Mouse (Mus musculus) C2C12 (cell line): ENCODE measurements around the gene Ugt1a9. TPM values are rescaled to one million over a fixed set of nuclear protein-coding genes. Genes with fewer than 3 reads are reported as not detected.

ENCODE experiments used
- H3K27me3 ChIP-seq: one replicate; pipeline ENCODE4 v1.6.1; 2011; ENCODE audit not compliant: control insufficient read depth, insufficient read depth, insufficient read length
- H3K36me3 ChIP-seq: one replicate; pipeline ENCODE4 v1.6.1; 2011; ENCODE audit not compliant: control insufficient read depth, insufficient read depth
- H3K4me3 ChIP-seq: one replicate; pipeline ENCODE4 v1.5.1; 2011; ENCODE audit warnings: mild to moderate bottlenecking, control low read depth; ENCODE audit not compliant: poor library complexity, insufficient read depth, severe bottlenecking
- H3K79me2 ChIP-seq: one replicate; pipeline ENCODE4 v1.6.1; 2011; ENCODE audit not compliant: control insufficient read depth, insufficient read depth
- H3K79me3 ChIP-seq: one replicate; pipeline ENCODE4 v1.6.1; 2011; ENCODE audit warnings: low read depth, control low read depth
- H3ac ChIP-seq: one replicate; pipeline ENCODE3; 2011; ENCODE audit warnings: low read depth; ENCODE audit not compliant: control insufficient read depth, insufficient read length
- CEBPB ChIP-seq: IDR thresholded peaks from one replicate; pipeline ENCODE4 v1.6.1; 2011; ENCODE audit warnings: low read depth, mild to moderate bottlenecking, control low read depth, moderate library complexity
- CTCF ChIP-seq: IDR thresholded peaks from one replicate; pipeline ENCODE4 v1.5.1; 2011; ENCODE audit not compliant: control insufficient read depth, insufficient read depth, insufficient read length
- FOSL1 ChIP-seq: IDR thresholded peaks from one replicate; pipeline ENCODE4 v1.8.0; 2011; ENCODE audit warnings: mild to moderate bottlenecking, low read length; ENCODE audit not compliant: poor library complexity, insufficient read depth, severe bottlenecking
- MAX ChIP-seq: IDR thresholded peaks from one replicate; pipeline ENCODE4 v1.6.1; 2011; ENCODE audit warnings: mild to moderate bottlenecking, control low read depth
- MYOD1 ChIP-seq: IDR thresholded peaks from one replicate; pipeline ENCODE4 v1.6.1; 2011; ENCODE audit warnings: low read depth; ENCODE audit not compliant: control insufficient read depth, insufficient read length
- MYOG ChIP-seq: IDR thresholded peaks from one replicate; pipeline ENCODE4 v1.6.1; 2011; ENCODE audit not compliant: control insufficient read depth, insufficient read length; ENCODE audit errors: extremely low read depth
- USF1 ChIP-seq: IDR thresholded peaks from one replicate; pipeline ENCODE4 v1.6.1; 2011; ENCODE audit warnings: low read depth, mild to moderate bottlenecking, control low read depth, moderate library complexity
- polyA plus RNA-seq: library from polyadenylated mRNA; unstranded; fragments of >200 nt; fragmentation: generic; extraction: Trizol; gene quantifications from one replicate; pipeline ENCODE4 v1.2.1, GENCODE M21; 2012; ENCODE audit warnings: missing spikeins

Gene Ugt1a9
- polyA plus RNA-seq, 1 experiment: not detected

DNA sequence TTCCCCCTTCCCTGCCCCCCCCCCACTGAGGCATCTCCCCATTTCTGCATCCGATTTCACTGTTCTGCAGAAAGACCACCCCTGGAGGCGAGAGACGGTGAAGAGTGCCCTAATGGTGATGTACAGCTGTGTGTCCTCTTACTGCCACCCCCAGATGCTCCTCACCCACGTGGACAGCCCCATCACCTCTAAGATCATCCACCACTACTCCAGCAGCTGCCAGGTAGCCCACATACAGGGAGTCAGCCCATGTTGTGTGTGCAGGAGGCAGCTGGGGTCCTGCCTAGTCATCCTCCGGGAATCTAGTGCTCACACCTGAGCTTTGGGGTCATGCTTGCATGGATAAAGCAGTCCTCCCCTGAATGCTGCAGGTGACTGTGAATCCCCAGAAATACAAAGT is 173.3 kb downstream of the Ugt1a9 start:
- no peak for TF ChIP-seq MAX
- no peak for TF ChIP-seq MYOD1
- TF ChIP-seq CTCF: no peak
- no peak for TF ChIP-seq MYOG
- TF ChIP-seq FOSL1: no peak
- no peak for TF ChIP-seq USF1
- no peak for TF ChIP-seq CEBPB
- Histone ChIP-seq H3K79me2 (no peaks in the 10 kb centered on the region), H3ac (no peak overlapping the region), H3K79me3 (no peaks in the 10 kb centered on the region), H3K27me3 (peaks cover 20% of the 10 kb centered on the region), H3K4me3 (no peak overlapping the region), H3K36me3 (no peaks in the 10 kb centered on the region)

DNA sequence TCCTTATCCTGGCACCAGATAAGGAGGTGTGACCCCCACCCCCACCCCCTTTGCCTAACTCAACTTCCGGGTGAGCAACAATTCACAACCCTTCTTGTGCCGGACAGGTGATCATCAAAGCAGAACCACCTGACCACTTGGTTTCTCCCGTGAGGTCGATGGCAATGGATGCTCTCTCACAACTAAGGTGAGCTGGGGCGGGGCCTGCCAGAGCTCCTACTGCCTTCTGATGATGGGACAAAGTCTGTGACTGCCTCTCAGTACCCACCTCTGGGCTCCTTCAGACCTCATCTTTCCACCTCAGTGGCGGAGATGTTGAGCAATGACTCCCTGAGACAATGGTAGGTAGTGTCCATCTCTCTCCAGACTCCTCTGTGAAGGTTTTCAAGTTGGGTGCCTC is 175.3 kb downstream of the Ugt1a9 start:
- Histone ChIP-seq H3K79me2 (no peaks in the 10 kb centered on the region), H3K4me3 (no peak overlapping the region), H3K36me3 (no peaks in the 10 kb centered on the region), H3K79me3 (no peaks in the 10 kb centered on the region), H3ac (no peak overlapping the region), H3K27me3 (peaks cover 26% of the 10 kb centered on the region)
- TF ChIP-seq FOSL1: no peak
- TF ChIP-seq CTCF: no peak
- TF ChIP-seq CEBPB: no peak
- no peak for TF ChIP-seq USF1
- no peak for TF ChIP-seq MAX
- no peak for TF ChIP-seq MYOG
- no peak for TF ChIP-seq MYOD1

DNA sequence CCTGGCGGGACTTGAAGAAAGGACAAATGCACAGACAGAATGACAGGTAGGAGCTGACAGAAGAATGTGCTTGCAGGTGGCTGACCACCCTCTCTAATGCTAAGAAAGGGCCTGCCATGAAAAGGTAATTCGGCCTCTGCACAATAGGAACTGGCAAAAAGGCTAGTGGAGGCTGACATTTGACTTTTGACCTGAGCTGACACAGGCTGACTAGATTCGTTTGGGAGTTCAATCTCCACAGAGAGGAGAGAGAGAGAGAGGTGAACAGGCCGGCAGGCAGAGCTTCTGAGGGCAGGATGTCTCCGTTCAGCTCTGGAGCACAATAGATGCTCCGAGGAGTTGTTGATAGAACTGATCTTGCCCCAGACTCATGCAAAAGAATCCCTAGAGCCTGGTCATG is 175.8 kb downstream of the Ugt1a9 start:
- peaks cover 26% of the 10 kb centered on the region for H3K27me3 ChIP-seq
- TF ChIP-seq MYOG (no peak), USF1 (no peak), FOSL1 (no peak), CTCF (no peak), MYOD1 (no peak)
- no peaks in the 10 kb centered on the region for H3K79me3 ChIP-seq
- no peak overlapping the region for H3K4me3 ChIP-seq
- no peaks in the 10 kb centered on the region for H3K36me3 ChIP-seq
- no peaks in the 10 kb centered on the region for H3K79me2 ChIP-seq
- H3ac ChIP-seq: no peak overlapping the region

DNA sequence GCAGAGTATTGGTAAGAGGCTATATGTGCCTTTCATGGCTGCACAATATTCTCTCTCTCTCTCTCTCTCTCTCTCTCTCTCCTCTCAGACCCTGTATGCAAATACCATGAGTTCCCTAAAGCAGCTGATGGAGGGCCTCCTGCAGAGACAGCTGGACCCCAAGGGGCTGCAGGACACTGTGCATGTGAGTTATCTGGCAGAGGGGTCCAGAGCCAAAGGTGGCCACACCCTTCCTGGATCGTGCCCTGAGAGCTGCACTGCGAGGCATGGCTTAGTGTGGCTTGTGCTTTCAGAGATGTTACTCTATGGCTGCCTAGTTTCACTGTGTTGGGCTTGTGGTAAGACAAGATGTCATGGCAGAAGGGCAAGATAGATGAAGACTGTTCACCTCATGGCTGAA is 177.1 kb downstream of the Ugt1a9 start:
- TF ChIP-seq FOSL1 (no peak), USF1 (no peak), MYOD1 (no peak), CTCF (no peak), MAX (no peak), CEBPB (no peak), MYOG (no peak)
- H3ac ChIP-seq: no peak overlapping the region
- H3K4me3 ChIP-seq: no peak overlapping the region

DNA sequence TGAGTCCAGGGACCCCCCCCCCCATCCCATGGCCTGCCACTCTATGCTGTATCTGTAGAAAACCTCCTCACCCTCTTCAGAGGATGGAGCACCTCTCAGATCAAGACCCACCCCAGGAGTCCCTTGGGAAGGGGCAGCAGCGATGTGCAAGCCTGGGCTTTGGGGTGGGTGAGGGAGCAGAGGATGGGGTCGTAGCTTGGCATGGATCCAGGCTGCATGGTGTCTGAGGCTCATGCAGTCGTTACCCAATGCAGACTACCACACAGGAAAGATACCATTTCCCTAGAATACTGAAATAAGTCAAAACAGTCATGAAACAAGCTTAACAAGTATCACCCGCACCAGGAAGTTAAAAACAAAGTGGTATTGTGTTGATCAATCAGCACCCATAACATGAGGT is 178.1 kb downstream of the Ugt1a9 start:
- no peaks in the 10 kb centered on the region for H3K36me3 ChIP-seq
- no peak overlapping the region for H3K4me3 ChIP-seq
- no peaks in the 10 kb centered on the region for H3K79me3 ChIP-seq
- H3ac ChIP-seq: no peak overlapping the region
- H3K79me2 ChIP-seq: no peaks in the 10 kb centered on the region
- H3K27me3 ChIP-seq: peaks cover 21% of the 10 kb centered on the region
- TF ChIP-seq FOSL1 (no peak), MYOG (no peak), MAX (no peak), CTCF (no peak), CEBPB (no peak), USF1 (no peak), MYOD1 (no peak)

More for the DNA sequence above, 177.1 kb downstream of the Ugt1a9 start:
- H3K36me3 ChIP-seq: no peaks in the 10 kb centered on the region
- peaks cover 27% of the 10 kb centered on the region for H3K27me3 ChIP-seq
- H3K79me2 ChIP-seq: no peaks in the 10 kb centered on the region
- no peaks in the 10 kb centered on the region for H3K79me3 ChIP-seq

DNA sequence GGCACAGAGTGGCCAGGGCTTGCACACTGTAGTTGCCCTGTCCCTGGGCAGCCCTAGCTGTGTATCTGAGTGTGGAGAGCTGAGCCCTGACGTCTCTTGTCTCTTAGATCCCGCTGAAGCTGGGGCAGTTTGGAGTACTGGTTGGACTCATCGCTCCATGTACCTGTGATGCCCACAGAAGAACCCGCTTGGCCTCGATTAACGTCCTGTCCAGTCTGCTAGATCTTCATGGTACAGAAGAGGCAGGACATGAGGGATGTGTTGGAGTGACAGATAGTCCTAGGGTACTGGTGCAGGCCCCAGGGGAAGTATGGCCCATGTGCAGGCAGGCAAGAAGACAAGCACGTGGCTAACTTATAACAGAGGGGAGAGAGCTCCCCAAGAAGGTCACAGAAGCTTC is 179.0 kb downstream of the Ugt1a9 start:
- Histone ChIP-seq H3K79me3 (no peaks in the 10 kb centered on the region), H3K27me3 (peaks cover 17% of the 10 kb centered on the region), H3K4me3 (no peak overlapping the region), H3K79me2 (no peaks in the 10 kb centered on the region), H3K36me3 (no peaks in the 10 kb centered on the region), H3ac (no peak overlapping the region)
- TF ChIP-seq CTCF: no peak
- no peak for TF ChIP-seq FOSL1
- no peak for TF ChIP-seq CEBPB
- no peak for TF ChIP-seq MYOD1
- TF ChIP-seq MAX: no peak
- TF ChIP-seq MYOG: no peak
- TF ChIP-seq USF1: no peak
